In genomic region chr2:38100289-38100688, GRCm38 (mm10) we compare ENCODE assay signal across 10 mouse cellular contexts.
DNase-seq lines count a peak whose midpoint lies in the region; ATAC-seq lines count a peak whose summit lies in the region.
"Had no signal": no experiment of that assay in that cellular context is flagged by ENCODE, and none has a peak within 500 bp of the region (broad histone marks: within the 10 kb centered on the region; RNA-seq: fewer than 3 reads in every experiment).

No protein-coding gene starts in this region.

- peaks cover 9% of the 10 kb centered on the region; the same call in 1 of the 2 replicates for H3K4me1 ChIP-seq in embryonic facial prominence, embryonic 15.5 days
- peaks cover 70% of the 10 kb centered on the region for H3K4me1 ChIP-seq in limb, embryonic 12.5 days (replicated peaks)
- H3K4me1 ChIP-seq in intestine, embryonic 15.5 days (replicated peaks): 0 out of 2 replicates have a peak, but pooled peaks cover 6% of the 10 kb centered on the region

- no peak overlapping the region for H3K4me3 ChIP-seq in embryonic facial prominence, embryonic 15.5 days (replicated peaks)
- H3K4me3 ChIP-seq in limb, embryonic 12.5 days (replicated peaks): no peak overlapping the region
- H3K4me3 ChIP-seq in intestine, embryonic 15.5 days (replicated peaks): no peak overlapping the region
- H3K4me3 ChIP-seq: heart, embryonic 15.5 days had no signal

- DNase-seq in gastrocnemius, postnatal 25 days: peak; percentile 9
- no peak for DNase-seq in gastrocnemius, postnatal 4 days (ENCODE audit: low spot score in 2 of 2)
- peak; percentile 35 for DNase-seq in cerebellum, adult 11-12 months
- DNase-seq in lung, postnatal 4 days: no peak
- DNase-seq: adrenal gland, adult 2 months had no signal

- ATAC-seq in embryonic facial prominence, embryonic 15.5 days (ENCODE audit: insufficient number of reproducible peaks, low FRiP score, low TSS enrichment, low read depth): no peak
- ATAC-seq in limb, embryonic 12.5 days (ENCODE audit: insufficient number of reproducible peaks, insufficient read depth, low FRiP score, low TSS enrichment, low read depth): peak; percentile 77
- no peak for ATAC-seq in megakaryocyte, adult 5-6 weeks (ENCODE audit: poor library complexity, severe bottlenecking)
- no peak for ATAC-seq in intestine, embryonic 15.5 days

- H3K27ac ChIP-seq in embryonic facial prominence, embryonic 15.5 days (replicated peaks): peak overlapping the region; percentile 13; the same call in 1 of the 2 replicates
- H3K27ac ChIP-seq in limb, embryonic 12.5 days: peak overlapping the region; percentile 76
- no peak overlapping the region for H3K27ac ChIP-seq in intestine, embryonic 15.5 days
- H3K27ac ChIP-seq: heart, embryonic 15.5 days had no signal

- H3K36me3 ChIP-seq in embryonic facial prominence, embryonic 15.5 days: no peaks in the 10 kb centered on the region
- H3K36me3 ChIP-seq in limb, embryonic 12.5 days: no peaks in the 10 kb centered on the region
- H3K36me3 ChIP-seq in intestine, embryonic 15.5 days: no peaks in the 10 kb centered on the region
- H3K36me3 ChIP-seq: heart, embryonic 15.5 days had no signal

- H3K4me2 ChIP-seq in embryonic facial prominence, embryonic 15.5 days (replicated peaks): no peak overlapping the region
- peak overlapping the region; percentile 32 for H3K4me2 ChIP-seq in limb, embryonic 12.5 days
- H3K4me2 ChIP-seq in intestine, embryonic 15.5 days (replicated peaks): no peak overlapping the region
- H3K4me2 ChIP-seq: heart, embryonic 15.5 days had no signal

- no peaks in the 10 kb centered on the region for H3K9me3 ChIP-seq in embryonic facial prominence, embryonic 15.5 days (replicated peaks)
- H3K9me3 ChIP-seq in limb, embryonic 12.5 days: no peaks in the 10 kb centered on the region
- no peaks in the 10 kb centered on the region for H3K9me3 ChIP-seq in intestine, embryonic 15.5 days
- H3K9me3 ChIP-seq: heart, embryonic 15.5 days had no signal

- 25% methylated on average over 7 of the region's 7 CpGs for WGBS in embryonic facial prominence, embryonic 15.5 days
- 13% methylated on average over 7 of the region's 7 CpGs for WGBS in limb, embryonic 12.5 days
- WGBS in intestine, embryonic 15.5 days: 50% methylated on average over 7 of the region's 7 CpGs

- no peaks in the 10 kb centered on the region for H3K27me3 ChIP-seq in embryonic facial prominence, embryonic 15.5 days
- no peaks in the 10 kb centered on the region for H3K27me3 ChIP-seq in limb, embryonic 12.5 days
- no peaks in the 10 kb centered on the region for H3K27me3 ChIP-seq in intestine, embryonic 15.5 days (replicated peaks)
- H3K27me3 ChIP-seq: heart, embryonic 15.5 days had no signal

- no peak overlapping the region for H3K9ac ChIP-seq in embryonic facial prominence, embryonic 15.5 days
- H3K9ac ChIP-seq in limb, embryonic 12.5 days (replicated peaks): no peak overlapping the region
- H3K9ac ChIP-seq in intestine, embryonic 15.5 days: no peak overlapping the region
- H3K9ac ChIP-seq: heart, embryonic 15.5 days had no signal

Comparison
In these comparisons a context has a peak if more than half of its experiments do, and no peak if none do; other contexts are left out.
1. DNase-seq: peak in gastrocnemius, postnatal 25 days (single experiment) and cerebellum, adult 11-12 months (single experiment); none in gastrocnemius, postnatal 4 days (0 of 2) and lung, postnatal 4 days (0 of 2).